In genomic region chr5:112305842-112306241, GRCm38 (mm10) we compare ENCODE assay signal across 33 mouse cellular contexts. TPM values are rescaled to one million over a fixed set of nuclear protein-coding genes. Genes with fewer than 3 reads are reported as not detected.
DNase-seq lines count a peak whose midpoint lies in the region; ATAC-seq and TF ChIP-seq lines count a peak whose summit lies in the region.
"Had no signal": no experiment of that assay in that cellular context is flagged by ENCODE, and none has a peak within 500 bp of the region (broad histone marks: within the 10 kb centered on the region; RNA-seq: fewer than 3 reads in every experiment).

No protein-coding gene starts in this region.

- no peak overlapping the region for H3K9ac ChIP-seq in hindbrain, postnatal 0 days (replicated peaks; ENCODE audit: low read length)
- H3K9ac ChIP-seq in hindbrain, embryonic 13.5 days: no peak overlapping the region; the same call in 1 of the 2 replicates
- no peak overlapping the region for H3K9ac ChIP-seq in midbrain, embryonic 16.5 days (ENCODE audit: low read depth, low read length)
- H3K9ac ChIP-seq: embryonic facial prominence, embryonic 13.5 days; forebrain, embryonic 12.5 days; forebrain, embryonic 15.5 days; hindbrain, embryonic 12.5 days; intestine, embryonic 15.5 days had no signal

- H3K27me3 ChIP-seq in hindbrain, postnatal 0 days (ENCODE audit: insufficient read depth, low read length): no peaks in the 10 kb centered on the region
- H3K27me3 ChIP-seq in hindbrain, embryonic 13.5 days: no peaks in the 10 kb centered on the region
- H3K27me3 ChIP-seq in midbrain, embryonic 10.5 days (ENCODE audit: low read depth, poor library complexity, severe bottlenecking): no peaks in the 10 kb centered on the region
- H3K27me3 ChIP-seq in midbrain, embryonic 16.5 days (ENCODE audit: control insufficient read depth, insufficient read depth, low read depth, low read length): no peaks in the 10 kb centered on the region
- H3K27me3 ChIP-seq: CH12.LX; embryonic facial prominence, embryonic 13.5 days; forebrain, embryonic 12.5 days; forebrain, embryonic 15.5 days; hindbrain, embryonic 12.5 days; intestine, embryonic 15.5 days; Patski had no signal

- WGBS in hindbrain, postnatal 0 days: 59% methylated on average over 5 of the region's 5 CpGs
- 63% methylated on average over 5 of the region's 5 CpGs for WGBS in hindbrain, embryonic 13.5 days
- 58% methylated on average over 5 of the region's 5 CpGs for WGBS in midbrain, embryonic 10.5 days
- 60% methylated on average over 5 of the region's 5 CpGs for WGBS in midbrain, embryonic 16.5 days

- H3K36me3 ChIP-seq in hindbrain, postnatal 0 days (ENCODE audit: insufficient read depth, low read length): peaks cover 31% of the 10 kb centered on the region
- H3K36me3 ChIP-seq in hindbrain, embryonic 13.5 days: peaks cover 36% of the 10 kb centered on the region
- peaks cover 56% of the 10 kb centered on the region for H3K36me3 ChIP-seq in midbrain, embryonic 10.5 days
- H3K36me3 ChIP-seq in midbrain, embryonic 16.5 days (ENCODE audit: control insufficient read depth, insufficient read depth, low read length): peaks cover 9% of the 10 kb centered on the region; the same call in 1 of the 2 replicates

- no peak overlapping the region for H3K4me3 ChIP-seq in hindbrain, postnatal 0 days (ENCODE audit: low read length)
- H3K4me3 ChIP-seq in hindbrain, embryonic 13.5 days: no peak overlapping the region
- no peak overlapping the region for H3K4me3 ChIP-seq in midbrain, embryonic 10.5 days
- no peak overlapping the region for H3K4me3 ChIP-seq in midbrain, embryonic 16.5 days (ENCODE audit: low read depth, low read length)
- H3K4me3 ChIP-seq: embryonic facial prominence, embryonic 10.5 days; embryonic facial prominence, embryonic 13.5 days; erythroblast, embryonic 14.5 days; forebrain, embryonic 12.5 days; forebrain, embryonic 15.5 days; hindbrain, embryonic 12.5 days; intestine, embryonic 15.5 days had no signal

- H3K9me3 ChIP-seq in hindbrain, postnatal 0 days (ENCODE audit: low read length): no peaks in the 10 kb centered on the region
- no peaks in the 10 kb centered on the region for H3K9me3 ChIP-seq in hindbrain, embryonic 13.5 days
- no peaks in the 10 kb centered on the region for H3K9me3 ChIP-seq in midbrain, embryonic 10.5 days (replicated peaks)
- no peaks in the 10 kb centered on the region for H3K9me3 ChIP-seq in midbrain, embryonic 16.5 days (replicated peaks; ENCODE audit: control insufficient read depth, low read length, poor library complexity, severe bottlenecking)
- H3K9me3 ChIP-seq: embryonic facial prominence, embryonic 10.5 days; embryonic facial prominence, embryonic 13.5 days; forebrain, embryonic 12.5 days; forebrain, embryonic 15.5 days; G1E; hindbrain, embryonic 12.5 days; intestine, embryonic 15.5 days had no signal

- no peak for TF ChIP-seq CTCF in hindbrain, postnatal 0 days (IDR thresholded peaks at IDR 0.05; ENCODE audit: low read depth)

- no peak overlapping the region for H3K27ac ChIP-seq in hindbrain, postnatal 0 days
- H3K27ac ChIP-seq in hindbrain, embryonic 13.5 days: no peak overlapping the region
- H3K27ac ChIP-seq in midbrain, embryonic 10.5 days (replicated peaks): peak overlapping the region; percentile 17; the same call in 1 of the 2 replicates
- H3K27ac ChIP-seq in midbrain, embryonic 16.5 days (ENCODE audit: low read length): no peak overlapping the region
- H3K27ac ChIP-seq: embryonic facial prominence, embryonic 10.5 days; embryonic facial prominence, embryonic 13.5 days; forebrain, embryonic 12.5 days; forebrain, embryonic 15.5 days; hindbrain, embryonic 12.5 days; intestine, embryonic 15.5 days had no signal

- no peak overlapping the region for H3K4me2 ChIP-seq in hindbrain, postnatal 0 days (ENCODE audit: low read depth, low read length)
- no peak overlapping the region for H3K4me2 ChIP-seq in hindbrain, embryonic 13.5 days
- no peak overlapping the region for H3K4me2 ChIP-seq in midbrain, embryonic 16.5 days (ENCODE audit: low read length)
- H3K4me2 ChIP-seq: embryonic facial prominence, embryonic 13.5 days; forebrain, embryonic 12.5 days; forebrain, embryonic 15.5 days; heart, embryonic 11.5 days; hindbrain, embryonic 12.5 days; intestine, embryonic 15.5 days had no signal

- DNase-seq in cerebellum, adult 9-11 months: peak; percentile 34
- DNase-seq in cerebellum, adult 9-10 months: no peak
- no peak for DNase-seq in hindbrain, postnatal 0 days (ENCODE audit: low spot score)
- no peak for DNase-seq in midbrain, embryonic 10.5 days (ENCODE audit: low spot score)
- DNase-seq in thymus, adult 18-20 months: no peak
- DNase-seq: adrenal gland, adult 2 months; adrenal gland, postnatal 14 days; B cell, adult 2 months; cerebellum, adult 11 months; cerebellum, postnatal 10 days; cerebellum, postnatal 36 days; embryo, embryonic 11 days; gastrocnemius, postnatal 10 days; heart, adult 11 months had no signal

- no peaks in the 10 kb centered on the region for H3K4me1 ChIP-seq in hindbrain, postnatal 0 days (ENCODE audit: insufficient read depth, low read length)
- peaks cover 4% of the 10 kb centered on the region; the same call in 1 of the 2 replicates for H3K4me1 ChIP-seq in hindbrain, embryonic 13.5 days (replicated peaks)
- no peaks in the 10 kb centered on the region for H3K4me1 ChIP-seq in midbrain, embryonic 10.5 days
- no peaks in the 10 kb centered on the region for H3K4me1 ChIP-seq in midbrain, embryonic 16.5 days (ENCODE audit: control insufficient read depth, insufficient read depth, low read length)
- H3K4me1 ChIP-seq: embryonic facial prominence, embryonic 10.5 days; embryonic facial prominence, embryonic 13.5 days; forebrain, embryonic 12.5 days; forebrain, embryonic 15.5 days; hindbrain, embryonic 12.5 days had no signal

- peak; percentile 6; the same call in 1 of the 2 replicates for ATAC-seq in hindbrain, postnatal 0 days
- ATAC-seq in hindbrain, embryonic 13.5 days (ENCODE audit: low FRiP score): no peak
- ATAC-seq in midbrain, embryonic 16.5 days: no peak
- ATAC-seq: forebrain, embryonic 15.5 days; intestine, embryonic 15.5 days; Patski had no signal

RNA-seq across cellular contexts. Expression of gene Tfip11, which starts 20.3 kb away (rescaled TPM):
- total RNA-seq in hindbrain, postnatal 0 days (2014; rRNA removed): 16.5 and 20.2 TPM in 2 replicates
- 24.3 and 24.4 TPM in 2 replicates for polyA plus RNA-seq in hindbrain, postnatal 0 days (2015; fragmentation: Nextera tagmentation; extraction: Ambion mirVana)
- 32.2 and 33.7 TPM in 2 replicates for polyA plus RNA-seq in hindbrain, embryonic 13.5 days (2015; fragmentation: Nextera tagmentation; extraction: Ambion mirVana)
- polyA plus RNA-seq in midbrain, embryonic 10.5 days (2016; fragmentation: Nextera tagmentation; extraction: Ambion mirVana): 43.0 and 47.6 TPM in 2 replicates
- 37.0 and 37.2 TPM in 2 replicates for polyA plus RNA-seq in midbrain, embryonic 16.5 days (2015; fragmentation: Nextera tagmentation; extraction: Ambion mirVana)

RNA-seq across cellular contexts. Expression of gene Tpst2, which starts 29.4 kb away (rescaled TPM):
- total RNA-seq in hindbrain, postnatal 0 days (2014; rRNA removed): 46.9 and 57.0 TPM in 2 replicates
- 34.4 and 37.0 TPM in 2 replicates for polyA plus RNA-seq in hindbrain, postnatal 0 days (2015; fragmentation: Nextera tagmentation; extraction: Ambion mirVana)
- 26.9 and 30.0 TPM in 2 replicates for polyA plus RNA-seq in hindbrain, embryonic 13.5 days (2015; fragmentation: Nextera tagmentation; extraction: Ambion mirVana)
- polyA plus RNA-seq in midbrain, embryonic 10.5 days (2016; fragmentation: Nextera tagmentation; extraction: Ambion mirVana): 35.9 and 37.0 TPM in 2 replicates
- 26.2 and 34.5 TPM in 2 replicates for polyA plus RNA-seq in midbrain, embryonic 16.5 days (2015; fragmentation: Nextera tagmentation; extraction: Ambion mirVana)

RNA-seq across cellular contexts. Expression of gene Srrd, which starts 37.0 kb away (rescaled TPM):
- total RNA-seq in hindbrain, postnatal 0 days (2014; rRNA removed): 84.3 and 92.0 TPM in 2 replicates
- polyA plus RNA-seq in hindbrain, postnatal 0 days (2015; fragmentation: Nextera tagmentation; extraction: Ambion mirVana): 49.1 and 56.0 TPM in 2 replicates
- polyA plus RNA-seq in hindbrain, embryonic 13.5 days (2015; fragmentation: Nextera tagmentation; extraction: Ambion mirVana): 53.6 and 60.2 TPM in 2 replicates
- 48.7 and 51.0 TPM in 2 replicates for polyA plus RNA-seq in midbrain, embryonic 10.5 days (2016; fragmentation: Nextera tagmentation; extraction: Ambion mirVana)
- polyA plus RNA-seq in midbrain, embryonic 16.5 days (2015; fragmentation: Nextera tagmentation; extraction: Ambion mirVana): 51.7 and 56.8 TPM in 2 replicates

RNA-seq across cellular contexts. Expression of gene Hps4, which starts 37.0 kb away (rescaled TPM):
- total RNA-seq in hindbrain, postnatal 0 days (2014; rRNA removed): 43.9 and 45.6 TPM in 2 replicates
- polyA plus RNA-seq in hindbrain, postnatal 0 days (2015; fragmentation: Nextera tagmentation; extraction: Ambion mirVana): 32.7 and 33.6 TPM in 2 replicates
- 40.3 and 43.2 TPM in 2 replicates for polyA plus RNA-seq in hindbrain, embryonic 13.5 days (2015; fragmentation: Nextera tagmentation; extraction: Ambion mirVana)
- polyA plus RNA-seq in midbrain, embryonic 10.5 days (2016; fragmentation: Nextera tagmentation; extraction: Ambion mirVana): 35.9 and 43.0 TPM in 2 replicates
- 41.8 and 45.6 TPM in 2 replicates for polyA plus RNA-seq in midbrain, embryonic 16.5 days (2015; fragmentation: Nextera tagmentation; extraction: Ambion mirVana)

RNA-seq across cellular contexts. Expression of gene Gm6583, which starts 50.0 kb away (rescaled TPM):
- not detected in 2 replicates for total RNA-seq in hindbrain, postnatal 0 days (2014; rRNA removed)
- 0.06 TPM in 1 of 2 replicates, not detected in the other for polyA plus RNA-seq in hindbrain, postnatal 0 days (2015; fragmentation: Nextera tagmentation; extraction: Ambion mirVana)
- polyA plus RNA-seq in hindbrain, embryonic 13.5 days (2015; fragmentation: Nextera tagmentation; extraction: Ambion mirVana): 0.17 and 0.34 TPM in 2 replicates
- 0.26 and 0.34 TPM in 2 replicates for polyA plus RNA-seq in midbrain, embryonic 10.5 days (2016; fragmentation: Nextera tagmentation; extraction: Ambion mirVana)
- polyA plus RNA-seq in midbrain, embryonic 16.5 days (2015; fragmentation: Nextera tagmentation; extraction: Ambion mirVana): 0.17 and 0.29 TPM in 2 replicates
- total RNA-seq: adrenal gland, postnatal 14 days; CH12.LX; G1E; gastrocnemius, postnatal 10 days; gastrocnemius, postnatal 4 days; heart, adult 8-10 months; heart, postnatal 25 days; hematopoietic stem cell, adult 5-6 weeks had no signal
- polyA plus RNA-seq: adrenal gland, adult 2 months; G1E; heart, embryonic 14.5 days; heart, postnatal 0 days had no signal
